Mouse (Mus musculus): ENCODE data around the gene Olfr24.
"Not testable (repeated sequence)": the region's sequence is repeated elsewhere in the genome, so short reads cannot be mapped to it uniquely, and the experiment has no call there.

Gene Olfr24

GRCm38 (mm10) chr9:18763896-18764295, at the start of gene Olfr24:
Gene Olfr24, minus strand, starts transcription at chr9:18763996.
- ATAC-seq (ENCODE audit: insufficient number of reproducible peaks, low FRiP score, low TSS enrichment) = no peak

- ATAC-seq (ENCODE audit: insufficient number of reproducible peaks, low FRiP score, low TSS enrichment) = no peak
Measured at GRCm38 (mm10) chr9:18785316-18785715, 21.5 kb upstream of the Olfr24 start.

- ATAC-seq (ENCODE audit: insufficient number of reproducible peaks, low FRiP score, low TSS enrichment) = no peak
Measured at GRCm38 (mm10) chr9:18779476-18779875, 15.7 kb upstream of the Olfr24 start.

- ATAC-seq (ENCODE audit: insufficient number of reproducible peaks, low FRiP score, low TSS enrichment) = no peak
Measured at GRCm38 (mm10) chr9:18778981-18779380, 15.2 kb upstream of the Olfr24 start.

GRCm38 (mm10) chr9:18755595-18755994, 8.2 kb downstream of the Olfr24 start:
- no peak for ATAC-seq (ENCODE audit: insufficient number of reproducible peaks, low FRiP score, low TSS enrichment)

GRCm38 (mm10) chr9:18744639-18745038, 19.2 kb downstream of the Olfr24 start:
- no peak for ATAC-seq (ENCODE audit: insufficient number of reproducible peaks, low FRiP score, low TSS enrichment)

- not testable (repeated sequence) for ATAC-seq (ENCODE audit: insufficient number of reproducible peaks, low FRiP score, low TSS enrichment)
Measured at GRCm38 (mm10) chr9:18734177-18734576, 29.6 kb downstream of the Olfr24 start.

- ATAC-seq (ENCODE audit: insufficient number of reproducible peaks, low FRiP score, low TSS enrichment) = no peak
Measured at GRCm38 (mm10) chr9:18722712-18723099, 41.1 kb downstream of the Olfr24 start.

- ATAC-seq (ENCODE audit: insufficient number of reproducible peaks, low FRiP score, low TSS enrichment) = no peak
Measured at GRCm38 (mm10) chr9:18721931-18722711, 41.7 kb downstream of the Olfr24 start.

GRCm38 (mm10) chr9:18721011-18721410, 42.8 kb downstream of the Olfr24 start:
- no peak for ATAC-seq (ENCODE audit: insufficient number of reproducible peaks, low FRiP score, low TSS enrichment)

GRCm38 (mm10) chr9:18705628-18706027, 58.2 kb downstream of the Olfr24 start:
- no peak for ATAC-seq (ENCODE audit: insufficient number of reproducible peaks, low FRiP score, low TSS enrichment)

Measured in cerebellum, adult (tissue).